Mouse (Mus musculus) layer of hippocampus, adult 6 months (tissue): ENCODE data around the gene Srpk2. TPM values are rescaled to one million over a fixed set of nuclear protein-coding genes. Genes with fewer than 3 reads are reported as not detected.

Experiments
- long read RNA-seq, 2 experiments: library from polyadenylated mRNA; unstranded; transcript quantifications; one replicate each; pipeline ENCODE4 v2.0.0; 2019 to 2020
- polyA plus RNA-seq: library from polyadenylated mRNA; unstranded; fragments of <200 nt; fragmentation: Nextera tagmentation; gene quantifications from 2 replicates; pipeline ENCODE4 v1.2.3, GENCODE M21; 2021

The Srpk2 gene
- polyA plus RNA-seq, result 121 and 125 TPM in 2 replicates
- long read RNA-seq, experiment 1, partial matches to known transcripts, result 89 of 128 reads
- long read RNA-seq, experiment 1, other reads (novel, unspliced or antisense), result 39 of 128 reads
- long read RNA-seq, experiment 2, full-length matches to known transcripts, result 45 of 245 reads
- long read RNA-seq, experiment 2, partial matches to known transcripts, result 72 of 245 reads
- long read RNA-seq, experiment 2, other reads (novel, unspliced or antisense), result 128 of 245 reads

DNA sequence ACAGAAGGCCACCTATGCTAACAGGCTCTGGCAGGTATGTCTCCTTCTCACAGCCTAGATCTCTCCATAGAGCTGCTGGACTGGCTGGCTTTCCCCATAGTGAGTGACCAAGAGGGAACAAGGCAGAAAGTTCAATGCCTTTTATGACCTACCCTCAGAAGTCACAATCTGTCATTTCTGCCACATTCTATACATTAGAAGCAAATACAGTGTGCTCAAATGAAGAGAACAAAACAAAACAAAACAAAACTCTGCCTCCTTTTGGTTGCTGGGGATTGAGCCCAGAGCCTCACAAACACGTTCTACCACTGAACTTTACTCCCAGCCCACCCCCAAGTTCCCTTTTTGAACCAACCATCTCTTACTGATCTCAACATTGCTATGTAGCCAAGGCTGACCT is at the start of gene Srpk2:
Srpk2 (minus strand) TSS at position 101 of the 400 bp plus-strand sequence.

Other genes with a start within 250 kb of the Srpk2 start
- 5.0 and 5.9 TPM in 2 replicates for gene Pus7, start 99.1 kb upstream of the Srpk2 start, polyA plus RNA-seq
- 12.4 and 16.3 TPM in 2 replicates for gene Rint1, start 103.1 kb upstream of the Srpk2 start, polyA plus RNA-seq
- 233 and 248 TPM in 2 replicates for gene Tomm7, start 159.5 kb upstream of the Srpk2 start, polyA plus RNA-seq